Mouse (Mus musculus) intestine, embryonic 16.5 days (tissue): Measurements from ENCODE around the gene Vstm5. TPM values are rescaled to one million over a fixed set of nuclear protein-coding genes. Genes with fewer than 3 reads are reported as not detected.

Experiments
- ATAC-seq: fragments of 200-750 bp; cut with Nextera tagmentation; 2 replicates; pipeline ENCODE4 v1.8.0; 2017; ENCODE audit warnings: moderate TSS enrichment, moderate library complexity
- H3K27ac ChIP-seq: fragments of 300-500 bp; sonication (generic); 2 replicates; pipeline ENCODE4 v1.5.1; 2014; ENCODE audit warnings: mild to moderate bottlenecking, low read length
- H3K27me3 ChIP-seq: fragments of 300-500 bp; sonication (generic); replicated peaks from 2 replicates; pipeline ENCODE4 v1.6.1; 2014; ENCODE audit warnings: low read length, control low read depth, mixed read lengths; ENCODE audit not compliant: control insufficient read depth, insufficient read depth
- H3K36me3 ChIP-seq: fragments of 300-500 bp; sonication (generic); 2 replicates; pipeline ENCODE4 v1.6.1; 2014; ENCODE audit warnings: low read length, control low read depth; ENCODE audit not compliant: control insufficient read depth, insufficient read depth
- H3K4me1 ChIP-seq: fragments of 300-500 bp; sonication (generic); 2 replicates; pipeline ENCODE4 v1.6.1; 2014; ENCODE audit warnings: low read length, control low read depth, mixed read lengths; ENCODE audit not compliant: control insufficient read depth, insufficient read depth
- H3K4me2 ChIP-seq: fragments of 300-500 bp; sonication (generic); 2 replicates; pipeline ENCODE4 v1.6.1; 2014; ENCODE audit warnings: low read depth, low read length, control low read depth
- H3K4me3 ChIP-seq: fragments of 300-500 bp; sonication (generic); 2 replicates; pipeline ENCODE4 v1.5.1; 2014; ENCODE audit warnings: mild to moderate bottlenecking, low read length
- H3K9ac ChIP-seq: fragments of 300-500 bp; sonication (generic); 2 replicates; pipeline ENCODE4 v1.6.1; 2014; ENCODE audit warnings: low read depth, low read length
- H3K9me3 ChIP-seq: fragments of 300-500 bp; sonication (generic); 2 replicates; pipeline ENCODE4 v1.6.1; 2016; ENCODE audit warnings: low read length, control low read depth; ENCODE audit not compliant: control insufficient read depth
- WGBS: fragments of 180-500 bp; shearing (Covaris S2); extraction: QIAGEN DNeasy Blood & Tissue Kit; methylation state at CpG from one replicate; pipeline ENCODE4 v1.1.7; 2014; 5-methylcytosine and 5-hydroxymethylcytosine counted together
- polyA plus RNA-seq: library from polyadenylated mRNA; unstranded; fragments of >200 nt; fragmentation: Nextera tagmentation; extraction: Ambion mirVana; gene quantifications from 2 replicates; pipeline ENCODE4 v1.2.1, GENCODE M21; 2015

Vstm5 gene
- polyA plus RNA-seq, 1 experiment from 2014 or later: 9.2 TPM

DNA sequence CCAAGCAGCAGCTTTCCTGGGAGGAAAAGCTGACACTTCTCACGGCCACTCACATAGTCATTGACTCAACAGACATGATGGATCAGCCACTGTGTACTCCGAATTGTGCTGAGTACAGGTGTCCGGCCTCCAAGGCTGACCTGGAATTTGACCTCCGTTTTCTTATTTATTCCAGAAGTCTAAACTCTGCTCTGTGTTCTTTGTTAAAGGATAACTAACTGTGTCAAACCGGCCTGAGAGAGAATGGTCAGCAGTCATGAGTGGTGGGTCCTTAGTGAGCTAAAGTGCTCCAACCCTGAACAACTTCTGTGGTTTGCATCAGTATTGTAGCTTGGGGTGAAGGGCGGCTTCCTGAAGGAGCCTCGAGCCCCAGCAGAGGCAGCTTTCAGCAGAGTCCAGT lies 13.4 kb downstream of the Vstm5 start:
- Histone ChIP-seq H3K4me3 (no peak overlapping the region), H3K9ac (no peak overlapping the region), H3K27me3 (no peaks in the 10 kb centered on the region), H3K27ac (no peak overlapping the region), H3K4me2 (no peak overlapping the region), H3K36me3 (no peaks in the 10 kb centered on the region), H3K9me3 (no peaks in the 10 kb centered on the region), H3K4me1 (peaks cover 8% of the 10 kb centered on the region; the same call in 1 of the 2 replicates)
- ATAC-seq: no peak
- 64% methylated on average over 7 of the region's 7 CpGs for WGBS

- peaks cover 4% of the 10 kb centered on the region; the same call in 1 of the 2 replicates for H3K4me1 ChIP-seq
- no peaks in the 10 kb centered on the region for H3K36me3 ChIP-seq
- H3K27ac ChIP-seq: no peak overlapping the region
- no peak overlapping the region for H3K9ac ChIP-seq
- no peaks in the 10 kb centered on the region for H3K9me3 ChIP-seq
- H3K4me3 ChIP-seq: no peak overlapping the region
- H3K27me3 ChIP-seq: no peaks in the 10 kb centered on the region
- WGBS: 88% methylated on average over 7 of the region's 7 CpGs
- no peak for ATAC-seq
- no peak overlapping the region for H3K4me2 ChIP-seq
These were observed 15.7 kb downstream of the Vstm5 start for GRCm38 (mm10) chr9:15254501-15254900.

GRCm38 (mm10) chr9:15256214-15256613 lies 17.4 kb downstream of the Vstm5 start:
- WGBS: 74% methylated on average over 3 of the region's 3 CpGs
- no peak; the same call in 1 of the 2 replicates for ATAC-seq
- Histone ChIP-seq H3K36me3 (0 out of 2 replicates have a peak, but pooled peaks cover 4% of the 10 kb centered on the region), H3K9me3 (no peaks in the 10 kb centered on the region), H3K4me2 (no peak overlapping the region), H3K4me1 (no peaks in the 10 kb centered on the region), H3K27ac (no peak overlapping the region), H3K27me3 (no peaks in the 10 kb centered on the region), H3K4me3 (no peak overlapping the region), H3K9ac (no peak overlapping the region)

DNA sequence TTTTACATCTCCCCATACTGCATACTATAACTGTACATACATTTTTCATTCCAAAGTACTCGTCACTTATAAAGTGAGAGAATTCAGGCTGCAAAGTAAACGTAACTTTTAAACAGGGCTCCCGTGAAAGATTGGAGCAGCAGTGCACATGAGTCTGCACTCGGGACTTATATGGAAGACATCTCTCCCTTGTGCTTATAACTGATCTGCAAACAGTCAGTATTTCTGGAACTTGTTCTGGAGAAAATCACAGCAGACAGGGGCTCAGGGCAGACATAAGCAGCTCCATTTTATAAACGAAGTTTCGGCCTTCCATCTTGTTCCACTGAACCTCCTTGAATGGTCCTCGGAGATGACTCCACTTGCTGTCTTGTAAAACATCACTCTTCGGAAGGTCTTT lies 23.1 kb downstream of the Vstm5 start:
- Histone ChIP-seq H3K4me3 (no peak overlapping the region), H3K27me3 (no peaks in the 10 kb centered on the region), H3K36me3 (peaks cover 38% of the 10 kb centered on the region), H3K9ac (no peak overlapping the region), H3K4me1 (no peaks in the 10 kb centered on the region), H3K4me2 (no peak overlapping the region), H3K9me3 (no peaks in the 10 kb centered on the region), H3K27ac (peak overlapping the region; percentile 67; the same call in 1 of the 2 replicates)
- ATAC-seq: peak; percentile 55
- WGBS: 64% methylated on average over 8 of the region's 8 CpGs

DNA sequence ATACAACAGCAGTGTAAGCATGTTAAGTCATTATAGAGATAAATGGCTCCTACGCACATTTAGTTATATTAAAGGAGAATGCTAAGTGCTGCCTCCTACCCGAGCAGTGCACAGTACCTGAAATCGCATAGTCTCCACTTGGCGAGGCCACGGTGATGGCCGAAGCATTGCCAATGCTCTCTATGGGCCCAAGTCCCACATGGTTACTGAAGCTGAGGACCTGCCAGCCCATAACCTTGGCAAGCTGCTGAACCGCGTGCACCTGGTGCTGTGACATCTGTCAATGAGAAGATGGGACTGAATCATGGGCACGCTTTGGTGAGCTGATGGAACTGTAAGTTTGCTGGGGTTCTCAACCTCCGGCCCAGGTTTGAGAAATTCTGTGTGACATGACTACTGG lies 24.6 kb downstream of the Vstm5 start:
- Histone ChIP-seq H3K4me1 (no peaks in the 10 kb centered on the region), H3K27me3 (no peaks in the 10 kb centered on the region), H3K9me3 (no peaks in the 10 kb centered on the region), H3K27ac (no peak overlapping the region), H3K36me3 (peaks cover 43% of the 10 kb centered on the region), H3K4me2 (no peak overlapping the region), H3K4me3 (no peak overlapping the region), H3K9ac (no peak overlapping the region)
- 96% methylated on average over 10 of the region's 10 CpGs for WGBS
- no peak for ATAC-seq

DNA sequence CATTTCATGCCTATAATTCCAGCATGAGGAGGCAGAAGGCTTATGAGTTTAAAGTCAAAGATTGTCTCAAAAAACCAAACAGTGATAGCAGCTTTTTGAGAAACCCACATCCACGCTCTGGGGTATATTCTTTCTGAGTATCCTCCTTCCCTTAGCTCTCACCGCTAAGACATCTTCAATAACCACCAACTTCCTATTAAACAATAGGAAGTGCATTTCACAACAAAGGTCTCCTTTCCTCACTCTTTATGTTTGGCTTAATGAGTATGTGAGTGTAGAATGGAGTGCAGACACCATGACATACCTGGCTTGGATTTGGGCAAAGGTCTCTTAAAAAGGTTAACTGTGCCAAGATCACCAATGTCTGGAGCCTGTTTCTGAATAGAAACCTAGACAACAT lies 35.1 kb downstream of the Vstm5 start:
- Histone ChIP-seq H3K4me3 (no peak overlapping the region), H3K9me3 (no peaks in the 10 kb centered on the region), H3K9ac (no peak overlapping the region), H3K36me3 (peaks cover 24% of the 10 kb centered on the region), H3K4me2 (no peak overlapping the region), H3K4me1 (peaks cover 4% of the 10 kb centered on the region), H3K27me3 (no peaks in the 10 kb centered on the region), H3K27ac (no peak overlapping the region)
- WGBS: 96% methylated on average over 2 of the region's 2 CpGs
- no peak for ATAC-seq

DNA sequence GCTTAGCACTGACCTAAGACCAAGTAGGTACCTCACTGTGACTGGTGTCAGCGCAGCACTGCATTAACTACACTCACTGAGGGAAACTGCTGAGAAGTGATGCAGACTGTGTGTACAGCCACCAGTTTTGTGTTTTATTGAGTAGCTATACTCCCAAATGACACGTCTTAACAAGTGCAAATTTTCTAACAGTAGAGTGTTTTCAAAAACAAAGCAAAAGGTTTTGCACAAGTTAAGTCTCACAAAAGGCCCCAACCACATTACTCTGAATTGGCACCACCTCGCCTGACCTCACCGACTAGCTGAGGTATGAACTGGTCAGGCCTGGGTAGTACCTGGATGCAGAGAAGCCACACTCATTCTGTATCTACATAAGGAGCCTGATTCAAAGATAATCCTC lies 38.0 kb downstream of the Vstm5 start:
- no peak for ATAC-seq
- H3K27ac ChIP-seq: no peak overlapping the region
- peaks cover 17% of the 10 kb centered on the region for H3K36me3 ChIP-seq
- no peaks in the 10 kb centered on the region for H3K27me3 ChIP-seq
- H3K9me3 ChIP-seq: no peaks in the 10 kb centered on the region
- WGBS: 95% methylated on average over 4 of the region's 4 CpGs
- H3K4me3 ChIP-seq: no peak overlapping the region
- no peak overlapping the region for H3K4me2 ChIP-seq
- H3K4me1 ChIP-seq: peaks cover 8% of the 10 kb centered on the region
- no peak overlapping the region for H3K9ac ChIP-seq

DNA sequence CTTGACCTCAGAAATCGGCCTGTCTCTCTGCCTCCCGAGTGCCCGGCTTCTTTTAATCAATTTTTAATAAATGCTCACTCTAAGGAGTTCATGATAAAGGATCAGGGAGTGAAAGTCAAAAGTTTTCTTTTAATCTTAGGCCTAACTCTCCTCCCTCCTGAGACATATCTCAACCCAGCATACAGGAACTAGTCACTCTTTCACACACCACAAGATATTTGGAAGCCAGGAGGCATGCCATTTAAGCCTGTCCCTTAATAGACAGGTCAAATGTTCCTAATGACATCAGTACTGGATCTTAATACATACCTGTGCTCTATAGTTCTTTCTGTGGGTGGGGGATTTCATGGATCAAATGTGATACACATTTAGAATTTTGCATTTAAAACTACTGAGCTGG lies 39.5 kb downstream of the Vstm5 start:
- peaks cover 8% of the 10 kb centered on the region for H3K4me1 ChIP-seq
- 92% methylated on average over 3 of the region's 3 CpGs for WGBS
- no peak overlapping the region for H3K9ac ChIP-seq
- no peak for ATAC-seq
- H3K9me3 ChIP-seq: no peaks in the 10 kb centered on the region
- H3K27ac ChIP-seq: no peak overlapping the region
- no peak overlapping the region for H3K4me3 ChIP-seq
- peaks cover 13% of the 10 kb centered on the region for H3K36me3 ChIP-seq
- no peaks in the 10 kb centered on the region for H3K27me3 ChIP-seq
- H3K4me2 ChIP-seq: no peak overlapping the region

GRCm38 (mm10) chr9:15279139-15279648 lies 40.3 kb downstream of the Vstm5 start:
- Histone ChIP-seq H3K36me3 (peaks cover 7% of the 10 kb centered on the region; the same call in 1 of the 2 replicates), H3K4me1 (peaks cover 8% of the 10 kb centered on the region), H3K4me2 (peak overlapping the region; percentile 54), H3K9me3 (no peaks in the 10 kb centered on the region), H3K27ac (peak overlapping the region; percentile 94), H3K4me3 (peak overlapping the region; percentile 94), H3K9ac (peak overlapping the region; percentile 98), H3K27me3 (no peaks in the 10 kb centered on the region)
- 8% methylated on average over 19 of the region's 19 CpGs for WGBS
- no peak for ATAC-seq
